Mouse (Mus musculus): ENCODE results near the gene Mbtps2.

- no peak for TF ChIP-seq CTCF (IDR thresholded peaks at IDR 0.05; ENCODE audit: insufficient read depth, low read depth, low read length)
- TF ChIP-seq POLR2A (IDR thresholded peaks at IDR 0.05; ENCODE audit: insufficient read depth, low read depth, low read length): 0 out of 2 replicates have a peak, but pooled peaks have one; percentile 31
Observed at GRCm38 (mm10) chrX:157491145-157491935, 107.2 kb downstream of the Mbtps2 start.

Data from olfactory bulb, adult 2 months (tissue).